Mouse (Mus musculus) cerebellum, postnatal 36 days (tissue): ENCODE measurements around the gene Fxyd1.

Experiments
- DNase-seq, 2 experiments: peaks; one replicate each; pipeline ENCODE4 v3.0.0; 2021 to 2022; ENCODE audit warnings: mixed read lengths in 2 of 2

Fxyd1 gene

GRCm38 (mm10) chr7:31057071-31057470 lies at the start of gene Fxyd1:
Gene Fxyd1, minus strand, starts transcription at chr7:31057199.
- no peak for DNase-seq

GRCm38 (mm10) chr7:31106166-31106565 lies 49.2 kb upstream of the Fxyd1 start:
- no peak for DNase-seq

- DNase-seq: peak; percentile 73 to 77
Measured at GRCm38 (mm10) chr7:31105061-31105768, 48.2 kb upstream of the Fxyd1 start.

- no peak for DNase-seq
Measured at GRCm38 (mm10) chr7:31100786-31101185, 43.8 kb upstream of the Fxyd1 start.

- DNase-seq: no peak
Measured at GRCm38 (mm10) chr7:31099612-31099982, 42.6 kb upstream of the Fxyd1 start.

- DNase-seq: peak in 1 of 2 experiments; percentile 28
Measured at GRCm38 (mm10) chr7:31098697-31099611, 42.0 kb upstream of the Fxyd1 start.

- peak; percentile 91 to 92 for DNase-seq
Measured at GRCm38 (mm10) chr7:31097583-31098248, 40.7 kb upstream of the Fxyd1 start.

GRCm38 (mm10) chr7:31096892-31097564 lies 40.0 kb upstream of the Fxyd1 start:
- DNase-seq: no peak

GRCm38 (mm10) chr7:31094774-31095501 lies 37.9 kb upstream of the Fxyd1 start:
- peak; percentile 49 to 58 for DNase-seq

- DNase-seq: no peak
Measured at GRCm38 (mm10) chr7:31089721-31090120, 32.7 kb upstream of the Fxyd1 start.

- no peak for DNase-seq
Measured at GRCm38 (mm10) chr7:31088206-31088605, 31.2 kb upstream of the Fxyd1 start.

GRCm38 (mm10) chr7:31087262-31087661 lies 30.3 kb upstream of the Fxyd1 start:
- DNase-seq: no peak

GRCm38 (mm10) chr7:31086175-31086755 lies 29.3 kb upstream of the Fxyd1 start:
- no peak for DNase-seq

- DNase-seq: no peak
Measured at GRCm38 (mm10) chr7:31085171-31085570, 28.2 kb upstream of the Fxyd1 start.

- DNase-seq: no peak
Measured at GRCm38 (mm10) chr7:31084140-31084539, 27.1 kb upstream of the Fxyd1 start.

GRCm38 (mm10) chr7:31082831-31083588 lies 26.0 kb upstream of the Fxyd1 start:
- peak; percentile 58 to 60 for DNase-seq

- DNase-seq: no peak
Measured at GRCm38 (mm10) chr7:31082106-31082505, 25.1 kb upstream of the Fxyd1 start.

GRCm38 (mm10) chr7:31081106-31081505 lies 24.1 kb upstream of the Fxyd1 start:
- no peak for DNase-seq

- DNase-seq: no peak
Measured at GRCm38 (mm10) chr7:31080611-31081010, 23.6 kb upstream of the Fxyd1 start.

GRCm38 (mm10) chr7:31079670-31080069 lies 22.7 kb upstream of the Fxyd1 start:
- DNase-seq: no peak
